Mouse (Mus musculus): Measurements from ENCODE around the gene H2afy.

GRCm38 (mm10) chr13:56155671-56156070 lies 19.5 kb upstream of the H2afy start:
- TF ChIP-seq POLR2A (IDR thresholded peaks at IDR 0.05; ENCODE audit: control insufficient read depth, extremely low read depth, insufficient read depth, low read length, poor library complexity): no peak
- no peak for TF ChIP-seq CTCF (IDR thresholded peaks at IDR 0.05; ENCODE audit: borderline replicate concordance, control insufficient read depth, extremely low read depth, insufficient read depth, low read length, poor library complexity)

Data from thymus, adult 2 months (tissue).